ENCODE assay signal across 8 mouse cellular contexts in the genomic region with DNA sequence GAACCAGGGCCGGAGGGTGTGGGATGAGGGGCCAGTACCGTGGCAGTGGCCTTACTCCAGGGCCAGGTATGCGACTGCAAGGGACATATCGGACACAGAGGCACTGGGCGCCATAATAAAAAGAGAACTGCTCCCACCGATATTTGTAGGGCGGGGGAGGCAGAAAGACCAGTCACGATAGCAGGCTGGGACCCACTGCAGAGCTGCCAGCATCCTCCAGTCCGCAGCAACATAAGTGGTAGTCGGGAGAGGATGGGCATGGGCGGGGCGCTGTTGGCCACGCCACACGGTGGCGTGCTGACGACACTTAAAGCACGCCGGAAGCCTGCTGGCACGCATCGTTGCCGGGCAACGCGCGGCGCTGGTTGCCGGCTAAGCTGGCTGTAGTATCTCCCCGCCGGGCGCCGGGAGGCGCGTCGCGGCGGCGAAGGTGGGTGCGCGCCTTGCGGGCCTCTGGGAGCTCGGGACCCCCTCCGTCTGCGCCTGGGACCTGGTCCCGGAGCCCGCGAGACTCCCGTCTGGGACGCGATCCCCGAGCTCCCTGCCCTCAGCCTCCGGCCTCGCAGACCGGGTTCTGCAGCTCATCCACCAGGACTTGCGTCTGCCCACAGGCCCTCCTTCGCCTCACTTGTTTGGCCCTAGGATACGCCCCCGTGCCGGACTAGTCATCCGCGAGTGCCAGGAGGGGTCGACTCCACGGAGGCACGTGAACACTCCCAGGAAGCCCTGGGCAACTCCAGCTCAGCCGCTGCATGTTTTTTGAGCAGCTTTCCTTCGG. TPM values are rescaled to one million over a fixed set of nuclear protein-coding genes. Genes with fewer than 3 reads are reported as not detected.
DNase-seq lines count a peak whose midpoint lies in the region; ATAC-seq and TF ChIP-seq lines count a peak whose summit lies in the region.

Clba1 (plus strand) TSS at position 351 of the 778 bp plus-strand sequence.

- peak; percentile 24 for TF ChIP-seq CTCF in ES-Bruce4 (IDR thresholded peaks at IDR 0.05; ENCODE audit: low read depth, low read length)
- TF ChIP-seq CTCF in lung, adult 2 months (IDR thresholded peaks at IDR 0.05; ENCODE audit: insufficient read depth, low read length) = no peak

- no peaks in the 10 kb centered on the region for H3K9me3 ChIP-seq in ES-Bruce4 (replicated peaks; ENCODE audit: control insufficient read depth, insufficient read depth, low read length, poor library complexity, severe bottlenecking)
- H3K9me3 ChIP-seq in forebrain, embryonic 14.5 days (replicated peaks; ENCODE audit: control insufficient read depth, low read length) = no peaks in the 10 kb centered on the region

- under 1% methylated on average over 57 of the region's 64 CpGs for WGBS in forebrain, embryonic 14.5 days
- WGBS in lung, adult 2 months = 1% methylated on average over 64 of the region's 64 CpGs

- H3K4me1 ChIP-seq in ES-Bruce4 (ENCODE audit: control insufficient read depth, insufficient read depth, low read length) = no peaks in the 10 kb centered on the region
- peaks cover 12% of the 10 kb centered on the region for H3K4me1 ChIP-seq in forebrain, embryonic 14.5 days (ENCODE audit: control insufficient read depth, insufficient read depth, low read length)
- H3K4me1 ChIP-seq in lung, adult 2 months (ENCODE audit: control insufficient read depth, insufficient read depth, low read length) = peaks cover 3% of the 10 kb centered on the region; the same call in 1 of the 2 replicates

- H3K4me2 ChIP-seq in forebrain, embryonic 14.5 days (ENCODE audit: low read length) = peak within 1 kb of the TSS; percentile 79

- DNase-seq in forebrain, embryonic 14.5 days (ENCODE audit: low spot score) = peak; percentile 98
- DNase-seq in heart, postnatal 25 days (ENCODE audit: low spot score) = peak; percentile 84
- DNase-seq in layer of hippocampus, adult 18-20 months (ENCODE audit: low spot score in 2 of 2) = peak; percentile 93 to 96
- peak; percentile 91 for DNase-seq in lung, adult 2 months
- DNase-seq in thymus, adult 18-20 months = peak; percentile 80 to 83

- TF ChIP-seq EP300 in ES-Bruce4 (IDR thresholded peaks at IDR 0.05; ENCODE audit: insufficient read depth, low read depth, low read length) = peak; percentile 33; the same call in 1 of the 2 replicates

- H3K27ac ChIP-seq in ES-Bruce4 (ENCODE audit: insufficient read depth, low read length) = no peak within 1 kb of the TSS
- peak within 1 kb of the TSS; percentile 71; the same call in 1 of the 2 replicates for H3K27ac ChIP-seq in forebrain, embryonic 14.5 days (ENCODE audit: low read depth, low read length)

- H3K36me3 ChIP-seq in ES-Bruce4 (ENCODE audit: control insufficient read depth, insufficient read depth, low read length, poor library complexity, severe bottlenecking) = no peaks in the 10 kb centered on the region
- H3K36me3 ChIP-seq in forebrain, embryonic 14.5 days (ENCODE audit: control insufficient read depth, insufficient read depth, low read length) = 0 out of 2 replicates have a peak, but pooled peaks cover 5% of the 10 kb centered on the region

- H3K4me3 ChIP-seq in ES-Bruce4 (ENCODE audit: low read depth, low read length) = peak within 1 kb of the TSS; percentile 65
- H3K4me3 ChIP-seq in forebrain, embryonic 14.5 days (ENCODE audit: low read depth, low read length) = peak within 1 kb of the TSS; percentile 65
- H3K4me3 ChIP-seq in lung, adult 2 months (replicated peaks; ENCODE audit: extremely low read depth, low read depth, low read length) = peak within 1 kb of the TSS; percentile 77

- intact Hi-C loops in heart, postnatal 25 days (cut with DNase I) = no loop called here

- H3K9ac ChIP-seq in ES-Bruce4 (ENCODE audit: low read depth, poor library complexity, severe bottlenecking) = peak within 1 kb of the TSS; percentile 64
- peak within 1 kb of the TSS; percentile 71 for H3K9ac ChIP-seq in forebrain, embryonic 14.5 days (ENCODE audit: low read length)

- peak; percentile 88 for ATAC-seq in cerebellum, adult (ENCODE audit: insufficient number of reproducible peaks, low FRiP score, low TSS enrichment)
- ATAC-seq in forebrain, embryonic 14.5 days = peak; percentile 97
- peak; percentile 90 for ATAC-seq in neutrophil, adult 5-6 weeks (ENCODE audit: extremely low read depth, insufficient number of reproducible peaks, low FRiP score, poor library complexity, severe bottlenecking)

- TF ChIP-seq POLR2A in ES-Bruce4 (IDR thresholded peaks at IDR 0.05; ENCODE audit: insufficient read depth, low read length) = peak; percentile 38
- peak; percentile 55; the same call in 1 of the 2 replicates for TF ChIP-seq POLR2A in lung, adult 2 months (IDR thresholded peaks at IDR 0.05; ENCODE audit: borderline replicate concordance, extremely low read depth, low read depth, low read length)

- H3K27me3 ChIP-seq in ES-Bruce4 (ENCODE audit: control insufficient read depth, insufficient read depth, low read length, poor library complexity, severe bottlenecking) = no peaks in the 10 kb centered on the region
- no peaks in the 10 kb centered on the region for H3K27me3 ChIP-seq in forebrain, embryonic 14.5 days (replicated peaks; ENCODE audit: control insufficient read depth, insufficient read depth, low read length)

RNA-seq across cellular contexts. Expression of gene Clba1, which starts in this region (rescaled TPM):
- 4.9 and 7.6 TPM in 2 replicates for polyA plus RNA-seq in ES-Bruce4 (2011; ENCODE audit: insufficient read depth, insufficient read length, low read depth, missing spikeins)
- polyA plus RNA-seq in forebrain, embryonic 14.5 days (2014; fragmentation: Nextera tagmentation; extraction: Ambion mirVana) = 17.0 and 19.4 TPM in 2 replicates
- 1 to 10 TPM; 1.5 to 1.9 TPM for total RNA-seq in heart, postnatal 25 days (2021)
- 10 to 100 TPM; 11.4 to 14.2 TPM for total RNA-seq in layer of hippocampus, adult 18-20 months (2021)
- 9.4 and 10.0 TPM in 2 replicates for polyA plus RNA-seq in lung, adult 2 months (2012; rRNA removed)
- total RNA-seq in neutrophil, adult 5-6 weeks (2017) = 0.37 and 0.70 TPM in 2 replicates

Comparison
In these comparisons a context has a peak if more than half of its experiments do, and no peak if none do; other contexts are left out.
1. Peak in ATAC-seq in neutrophil, adult 5-6 weeks; RNA of the gene not detected or under 1 TPM.